Mouse (Mus musculus) olfactory bulb, adult 2 months (tissue): ENCODE measurements around the gene Tspan4. TPM values are rescaled to one million over a fixed set of nuclear protein-coding genes. Genes with fewer than 3 reads are reported as not detected.
A peak's percentile ranks its signal among the peaks of the same experiment; 100 is the strongest.

Experiments
- H3K27ac ChIP-seq: fragments of 200-500 bp; 2 replicates; pipeline ENCODE4 v1.5.1; 2012; ENCODE audit warnings: low read depth, low read length; ENCODE audit not compliant: insufficient read depth
- H3K4me1 ChIP-seq: fragments of 200-500 bp; 2 replicates; pipeline ENCODE4 v1.6.1; 2012; ENCODE audit warnings: low read length; ENCODE audit not compliant: control insufficient read depth, insufficient read depth
- H3K4me3 ChIP-seq: fragments of 200-500 bp; 2 replicates; pipeline ENCODE4 v1.5.1; 2012; ENCODE audit warnings: mild to moderate bottlenecking, low read depth, low read length, moderate library complexity; ENCODE audit not compliant: insufficient read depth
- CTCF ChIP-seq: fragments of 200-500 bp; IDR thresholded peaks from 2 replicates; pipeline ENCODE4 v1.5.1; 2012; ENCODE audit warnings: low read depth, mild to moderate bottlenecking, low read length, moderate library complexity; ENCODE audit not compliant: insufficient read depth
- POLR2A ChIP-seq: fragments of 200-500 bp; IDR thresholded peaks from 2 replicates; pipeline ENCODE4 v1.6.1; 2012; ENCODE audit warnings: mild to moderate bottlenecking, low read depth, low read length, moderate library complexity; ENCODE audit not compliant: insufficient read depth
- WGBS: fragments of 180-500 bp; shearing (Covaris S2); methylation state at CpG from one replicate; pipeline ENCODE4 v1.1.7; 2018; 5-methylcytosine and 5-hydroxymethylcytosine counted together
- polyA plus RNA-seq: library from polyadenylated mRNA; stranded (reverse); fragments of >200 nt; gene quantifications from 2 replicates; pipeline ENCODE4 v1.2.4, GENCODE M21; 2012; ENCODE audit warnings: low replicate concordance; ENCODE audit not compliant: missing spikeins, insufficient read depth, insufficient read length

Tspan4 gene
- polyA plus RNA-seq, 1 experiment, result not detected

DNA sequence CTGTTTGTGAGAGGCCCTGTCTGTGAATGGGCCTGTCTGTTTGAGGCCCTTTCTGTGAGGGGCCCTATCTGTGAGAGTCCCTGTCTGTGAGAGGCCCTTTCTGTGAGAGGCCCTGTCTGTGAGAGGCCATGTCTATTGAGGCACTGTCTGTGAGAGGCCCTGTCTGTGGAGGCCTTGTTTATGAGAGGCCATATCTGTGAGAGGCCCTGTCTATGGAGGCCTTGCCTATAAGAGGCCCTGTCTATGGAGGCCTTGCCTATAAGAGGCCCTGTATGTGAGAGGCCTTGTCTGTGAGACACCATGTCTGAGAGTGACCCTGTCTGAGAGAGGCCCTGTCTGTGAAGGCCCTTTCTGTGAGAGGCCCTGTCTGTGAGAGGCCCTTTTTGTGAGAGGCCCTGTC, 33.1 kb downstream of the Tspan4 start:
- no peaks in the 10 kb centered on the region for H3K4me1 ChIP-seq
- TF ChIP-seq POLR2A (no peak), CTCF (no peak)
- no peak overlapping the region for H3K27ac ChIP-seq
- H3K4me3 ChIP-seq, result no peak overlapping the region

DNA sequence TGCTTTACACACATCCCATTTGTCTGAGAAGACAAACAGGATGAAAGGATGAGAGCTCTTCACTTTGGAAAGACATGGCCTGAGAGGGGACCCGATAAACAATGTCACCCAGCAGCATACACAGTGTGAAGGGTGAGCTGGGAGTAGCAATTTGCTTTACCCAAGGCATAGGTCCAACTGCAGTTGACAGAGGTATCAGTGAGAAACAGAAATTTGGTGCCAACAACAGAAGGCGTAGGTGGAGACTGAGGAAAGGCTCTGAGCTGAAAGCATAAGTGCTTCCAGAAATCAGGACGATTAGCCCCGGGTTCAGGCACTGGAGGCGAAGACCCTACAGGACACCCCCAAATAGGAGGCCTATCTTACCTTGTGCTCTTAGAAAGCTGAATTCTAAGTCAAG, 35.2 kb downstream of the Tspan4 start:
- Histone ChIP-seq H3K27ac (no peak overlapping the region), H3K4me3 (no peak overlapping the region), H3K4me1 (no peaks in the 10 kb centered on the region)
- TF ChIP-seq POLR2A, result no peak
- WGBS, result 95% methylated on average over 5 of the region's 5 CpGs

DNA sequence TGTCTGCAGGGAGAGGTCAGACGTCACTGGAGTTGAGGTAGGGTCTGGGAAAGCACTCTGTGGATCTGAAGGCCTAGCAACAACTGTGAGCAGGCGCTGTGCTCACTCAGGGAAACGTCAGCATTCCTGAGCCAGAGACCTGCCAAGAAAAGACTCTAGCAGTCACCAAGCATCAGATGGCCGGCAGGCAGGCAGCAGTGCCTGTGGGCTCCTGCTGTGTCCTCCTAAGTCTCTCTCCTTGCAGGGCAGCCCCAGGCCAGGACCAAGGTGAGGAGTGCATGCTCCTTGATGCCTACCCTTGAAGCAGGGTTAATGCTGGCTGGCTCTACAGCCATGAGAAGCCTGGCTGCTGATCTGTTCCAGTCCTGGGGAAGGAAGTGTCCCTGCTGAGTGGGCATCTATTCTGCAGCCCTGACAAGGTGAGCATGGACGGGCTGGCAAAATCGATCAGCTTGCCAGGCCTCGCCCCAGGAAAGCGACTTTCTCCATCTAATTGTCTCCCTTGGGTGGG, 35.7 kb downstream of the Tspan4 start:
- no peaks in the 10 kb centered on the region for H3K4me1 ChIP-seq
- TF ChIP-seq CTCF (no peak), POLR2A (no peak)
- 75% methylated on average over 8 of the region's 8 CpGs for WGBS
- no peak overlapping the region for H3K4me3 ChIP-seq
- H3K27ac ChIP-seq, result no peak overlapping the region

DNA sequence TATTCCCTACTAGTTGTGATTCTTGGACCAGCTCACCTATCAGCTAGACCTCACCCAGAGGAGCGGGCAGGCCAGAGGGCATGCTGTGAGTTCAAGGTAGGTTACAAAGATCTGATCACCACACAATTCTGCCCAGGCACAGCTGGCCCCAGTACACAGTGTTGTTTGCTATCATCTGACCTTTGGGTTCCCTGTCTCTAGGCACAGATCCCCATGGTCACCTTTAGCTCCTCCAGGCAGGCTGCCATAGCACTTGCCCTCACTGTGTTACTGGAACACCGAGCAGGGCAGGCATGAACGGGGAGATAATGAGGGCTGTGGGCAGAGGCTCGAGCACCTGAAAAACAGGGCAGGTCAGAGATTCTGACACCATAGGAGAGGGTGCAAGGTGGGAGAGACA, 42.6 kb downstream of the Tspan4 start:
- WGBS, result 95% methylated on average over 4 of the region's 4 CpGs

DNA sequence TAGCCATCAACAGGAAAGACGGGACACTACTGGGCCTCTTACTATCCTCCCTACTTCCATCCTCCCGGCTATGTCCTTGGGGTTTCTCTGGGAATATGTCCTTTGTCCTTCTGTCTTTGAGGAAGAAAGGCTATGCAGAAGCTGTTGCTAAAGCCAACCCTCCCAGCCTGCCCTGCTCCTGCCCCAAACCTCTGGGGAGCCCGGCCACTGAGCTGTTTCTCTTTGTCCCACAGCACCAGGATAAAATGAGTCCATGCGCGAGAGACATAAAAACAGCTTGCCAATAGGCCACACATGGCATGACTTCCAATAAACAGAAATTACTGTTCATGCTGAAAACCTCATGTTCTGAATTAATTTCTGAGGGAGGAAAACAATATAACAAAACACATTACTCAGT, 43.3 kb downstream of the Tspan4 start:
- no peak for TF ChIP-seq POLR2A
- no peak for TF ChIP-seq CTCF
- Histone ChIP-seq H3K4me3 (no peak overlapping the region), H3K4me1 (no peaks in the 10 kb centered on the region; the same call in 1 of the 2 replicates), H3K27ac (no peak overlapping the region)
- 80% methylated on average over 5 of the region's 5 CpGs for WGBS

More for the DNA sequence above, 42.6 kb downstream of the Tspan4 start:
- TF ChIP-seq POLR2A (no peak), CTCF (no peak)
- H3K4me1 ChIP-seq, result no peaks in the 10 kb centered on the region; the same call in 1 of the 2 replicates
- H3K4me3 ChIP-seq, result no peak overlapping the region
- no peak overlapping the region for H3K27ac ChIP-seq

DNA sequence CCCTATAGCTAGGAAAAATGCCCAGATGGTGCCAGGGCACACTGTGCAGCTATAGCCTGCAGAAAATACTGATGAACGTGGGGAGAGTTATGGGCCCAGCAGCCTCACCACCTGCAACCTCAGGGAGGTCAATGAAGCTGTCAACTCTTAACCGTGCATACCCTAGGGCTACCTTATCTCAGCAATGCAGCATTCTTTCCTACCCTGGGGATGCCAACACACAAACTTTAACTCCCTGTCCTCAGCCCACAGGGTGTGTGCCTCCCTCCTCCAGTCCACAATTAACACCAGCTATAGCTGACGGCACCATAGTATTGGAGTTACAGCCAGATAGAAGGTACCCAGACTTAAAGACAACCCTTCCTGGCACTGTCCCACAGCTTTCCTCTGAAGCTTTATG, 43.9 kb downstream of the Tspan4 start:
- 87% methylated on average over 3 of the region's 3 CpGs for WGBS
- H3K4me1 ChIP-seq, result no peaks in the 10 kb centered on the region; the same call in 1 of the 2 replicates
- H3K4me3 ChIP-seq, result no peak overlapping the region
- H3K27ac ChIP-seq, result no peak overlapping the region
- TF ChIP-seq CTCF (no peak), POLR2A (no peak)

DNA sequence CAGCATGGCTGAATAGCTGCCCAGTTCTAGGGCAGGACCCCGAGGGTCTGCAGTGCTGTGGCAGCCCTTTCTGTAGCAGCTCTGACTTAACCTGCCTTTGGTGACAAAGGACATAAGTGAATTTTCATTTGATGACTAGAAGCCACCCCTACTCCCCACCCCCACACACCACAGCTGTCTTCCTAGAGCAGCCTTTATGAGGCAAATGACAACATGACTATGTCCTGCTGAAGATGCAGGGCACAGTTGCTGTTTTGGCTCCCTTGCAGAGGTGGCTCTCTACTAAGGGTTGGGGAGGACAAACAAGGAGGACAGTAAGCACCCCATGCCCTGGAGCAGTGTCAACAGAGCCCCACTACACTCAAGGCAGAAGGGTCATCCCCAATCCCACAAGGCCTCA, 44.8 kb downstream of the Tspan4 start:
- no peak overlapping the region for H3K27ac ChIP-seq
- H3K4me3 ChIP-seq, result no peak overlapping the region
- H3K4me1 ChIP-seq, result no peaks in the 10 kb centered on the region; the same call in 1 of the 2 replicates
- WGBS, result 75% methylated on average over 1 of the region's 1 CpGs
- TF ChIP-seq CTCF, result no peak

DNA sequence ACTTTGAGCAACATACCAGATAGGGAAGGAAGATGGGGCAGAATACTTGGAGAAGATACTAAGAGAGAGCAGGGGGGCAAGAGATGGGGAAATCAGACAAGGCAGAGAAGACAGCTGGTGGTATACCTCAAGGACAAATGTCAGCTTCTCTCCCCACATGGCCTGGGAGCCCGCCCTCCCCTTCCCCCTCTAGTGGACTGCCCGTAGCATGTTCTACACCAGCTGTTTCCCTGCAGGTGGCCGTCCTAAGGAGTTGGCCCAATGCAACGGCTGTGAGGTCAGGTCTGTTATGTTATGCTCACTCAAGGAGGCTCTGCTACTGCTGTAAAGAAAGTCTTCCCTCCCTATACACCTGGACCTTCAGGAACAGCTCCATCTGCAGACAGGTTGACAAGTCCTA, 48.0 kb downstream of the Tspan4 start:
- TF ChIP-seq POLR2A (no peak), CTCF (no peak)
- WGBS, result 73% methylated on average over 4 of the region's 4 CpGs
- H3K27ac ChIP-seq, result no peak overlapping the region
- H3K4me3 ChIP-seq, result no peak overlapping the region
- H3K4me1 ChIP-seq, result peaks cover 13% of the 10 kb centered on the region

DNA sequence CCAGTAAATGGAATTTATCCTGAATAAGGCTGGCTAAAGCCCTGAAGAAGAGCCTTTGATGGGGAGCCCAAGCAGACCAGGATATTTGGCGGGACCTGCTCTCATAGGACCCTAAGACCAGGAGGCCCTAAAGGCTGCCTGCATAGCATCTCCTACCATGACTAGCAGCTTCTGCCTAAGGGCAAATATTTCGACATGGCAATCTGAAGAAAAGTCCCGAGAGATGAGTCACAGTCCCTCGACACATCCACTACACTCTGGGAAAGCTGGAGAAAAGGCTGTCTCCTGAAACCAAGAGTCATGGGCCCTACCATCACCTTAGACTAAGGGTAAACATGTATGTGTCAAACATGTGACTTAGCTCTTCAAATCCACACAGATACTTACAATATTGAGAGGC, 49.2 kb downstream of the Tspan4 start:
- TF ChIP-seq CTCF (no peak), POLR2A (no peak)
- H3K4me1 ChIP-seq, result peaks cover 13% of the 10 kb centered on the region
- H3K4me3 ChIP-seq, result no peak overlapping the region
- WGBS, result 61% methylated on average over 4 of the region's 4 CpGs
- peak overlapping the region; percentile 60 for H3K27ac ChIP-seq
